8 mouse cellular contexts compared by ENCODE assay signal in genomic region chr5:34169954-34170353, GRCm38 (mm10). TPM values are rescaled to one million over a fixed set of nuclear protein-coding genes. Genes with fewer than 3 reads are reported as not detected.
DNase-seq lines count a peak whose midpoint lies in the region; ATAC-seq and TF ChIP-seq lines count a peak whose summit lies in the region.

No protein-coding gene starts in this region.

- no peak for TF ChIP-seq CTCF in E14TG2a.4 (conservative IDR thresholded peaks at IDR 0.05; ENCODE audit: low read length)
- no peak for TF ChIP-seq CTCF in liver, embryonic 14.5 days (IDR thresholded peaks at IDR 0.05; ENCODE audit: low read depth)

- no peak for TF ChIP-seq EP300 in liver, embryonic 14.5 days (IDR thresholded peaks at IDR 0.05; ENCODE audit: low read depth)

- H3K27ac ChIP-seq in heart, embryonic 12.5 days (ENCODE audit: poor library complexity, severe bottlenecking), result peak overlapping the region; percentile 85
- peak overlapping the region; percentile 86 for H3K27ac ChIP-seq in forebrain, embryonic 14.5 days (ENCODE audit: low read depth, low read length)
- H3K27ac ChIP-seq in liver, embryonic 14.5 days, result peak overlapping the region; percentile 59

- H3K27me3 ChIP-seq in heart, embryonic 12.5 days (replicated peaks), result no peaks in the 10 kb centered on the region
- H3K27me3 ChIP-seq in E14TG2a.4 (ENCODE audit: insufficient read depth, low read length), result no peaks in the 10 kb centered on the region
- H3K27me3 ChIP-seq in forebrain, embryonic 14.5 days (replicated peaks; ENCODE audit: control insufficient read depth, insufficient read depth, low read length), result no peaks in the 10 kb centered on the region
- no peaks in the 10 kb centered on the region for H3K27me3 ChIP-seq in liver, embryonic 14.5 days (ENCODE audit: control insufficient read depth, insufficient read depth, low read length)

- intact Hi-C loops in heart, postnatal 14 days (cut with DNase I), result loop anchor here (2.0 kb wide), 1 partner anchor 17 kb away; the partner anchor contains the start of gene Mxd4

- peak overlapping the region; percentile 58 for H3K9ac ChIP-seq in heart, embryonic 12.5 days
- peak overlapping the region; percentile 61 for H3K9ac ChIP-seq in forebrain, embryonic 14.5 days (ENCODE audit: low read length)
- peak overlapping the region; percentile 68 for H3K9ac ChIP-seq in liver, embryonic 14.5 days (replicated peaks)

- 0 out of 2 replicates have a peak, but pooled peaks cover 5% of the 10 kb centered on the region for H3K4me1 ChIP-seq in heart, embryonic 12.5 days (replicated peaks)
- H3K4me1 ChIP-seq in E14TG2a.4 (replicated peaks; ENCODE audit: low read depth, low read length), result peaks cover 46% of the 10 kb centered on the region
- peaks cover 8% of the 10 kb centered on the region; the same call in 1 of the 2 replicates for H3K4me1 ChIP-seq in forebrain, embryonic 14.5 days (ENCODE audit: control insufficient read depth, insufficient read depth, low read length)
- peaks cover 3 to 12% of the 10 kb centered on the region in 2 experiments; a peak in 3 of 4 replicates for H3K4me1 ChIP-seq in liver, embryonic 14.5 days (replicated peaks; ENCODE audit: control insufficient read depth in 2 of 2, insufficient read depth in 2 of 2, low read length in 1 of 2)

- H3K4me3 ChIP-seq in heart, embryonic 12.5 days, result peak overlapping the region; percentile 92
- H3K4me3 ChIP-seq in E14TG2a.4 (replicated peaks; ENCODE audit: low read length), result peak overlapping the region; percentile 72
- H3K4me3 ChIP-seq in forebrain, embryonic 14.5 days (ENCODE audit: low read depth, low read length), result peak overlapping the region; percentile 73
- peak overlapping the region; percentile 78 to 79 for H3K4me3 ChIP-seq in liver, embryonic 14.5 days (ENCODE audit: insufficient read depth in 1 of 2, low read depth in 2 of 2, low read length in 2 of 2)

- H3K9me3 ChIP-seq in heart, embryonic 12.5 days (replicated peaks), result no peaks in the 10 kb centered on the region
- no peaks in the 10 kb centered on the region for H3K9me3 ChIP-seq in E14TG2a.4 (ENCODE audit: low read length)
- no peaks in the 10 kb centered on the region for H3K9me3 ChIP-seq in forebrain, embryonic 14.5 days (replicated peaks; ENCODE audit: control insufficient read depth, low read length)
- no peaks in the 10 kb centered on the region for H3K9me3 ChIP-seq in liver, embryonic 14.5 days (ENCODE audit: control insufficient read depth, low read length)

- WGBS in heart, embryonic 12.5 days, result 79% methylated on average over 3 of the region's 3 CpGs
- 85% methylated on average over 3 of the region's 3 CpGs for WGBS in forebrain, embryonic 14.5 days
- WGBS in liver, embryonic 14.5 days (ENCODE audit: insufficient replicate concordance), result 46% methylated on average over 3 of the region's 3 CpGs

- H3K4me2 ChIP-seq in heart, embryonic 12.5 days, result peak overlapping the region; percentile 72
- H3K4me2 ChIP-seq in forebrain, embryonic 14.5 days (ENCODE audit: low read length), result peak overlapping the region; percentile 60
- H3K4me2 ChIP-seq in liver, embryonic 14.5 days (ENCODE audit: low read depth), result peak overlapping the region; percentile 72

- no peak for ATAC-seq in heart, embryonic 12.5 days (ENCODE audit: insufficient number of reproducible peaks, low FRiP score)
- ATAC-seq in forebrain, embryonic 14.5 days, result no peak
- no peak for ATAC-seq in liver, embryonic 14.5 days (ENCODE audit: insufficient read depth)

- no peak for DNase-seq in heart, postnatal 14 days
- no peak for DNase-seq in forebrain, embryonic 14.5 days (ENCODE audit: low spot score)
- no peak for DNase-seq in liver, embryonic 14.5 days (ENCODE audit: low read depth in 3 of 3, low spot score in 3 of 3)
- DNase-seq in urinary bladder, adult 2 months (ENCODE audit: low spot score), result no peak
- no peak for DNase-seq in left cerebral cortex, adult 18-20 months (ENCODE audit: low spot score in 2 of 2)
- DNase-seq in MN1 (ENCODE audit: low spot score), result no peak

- peaks cover 24% of the 10 kb centered on the region for H3K36me3 ChIP-seq in heart, embryonic 12.5 days
- peaks cover 14% of the 10 kb centered on the region for H3K36me3 ChIP-seq in E14TG2a.4 (ENCODE audit: insufficient read depth, low read length)
- peaks cover 19% of the 10 kb centered on the region for H3K36me3 ChIP-seq in forebrain, embryonic 14.5 days (ENCODE audit: control insufficient read depth, insufficient read depth, low read length)
- peaks cover under 1% of the 10 kb centered on the region; the same call in 1 of the 2 replicates for H3K36me3 ChIP-seq in liver, embryonic 14.5 days (replicated peaks; ENCODE audit: control insufficient read depth, insufficient read depth, low read depth)

RNA-seq across cellular contexts. Expression of gene Haus3, which starts 0.6 kb away (rescaled TPM):
- 30.8 and 32.0 TPM in 2 replicates for polyA plus RNA-seq in heart, embryonic 12.5 days (2016; fragmentation: Nextera tagmentation; extraction: Ambion mirVana)
- 1 to 10 TPM; 6.0 to 7.1 TPM for total RNA-seq in heart, postnatal 14 days (2021)
- 19.2 and 23.1 TPM in 2 replicates for polyA plus RNA-seq in forebrain, embryonic 14.5 days (2014; fragmentation: Nextera tagmentation; extraction: Ambion mirVana)
- polyA plus RNA-seq in liver, embryonic 14.5 days (2012; rRNA removed), result 3.9 and 9.3 TPM in 2 replicates
- 21.7 and 21.8 TPM in 2 replicates for polyA plus RNA-seq in liver, embryonic 14.5 days (2014; fragmentation: Nextera tagmentation; extraction: Ambion mirVana)
- 5.3 and 6.1 TPM in 2 replicates for polyA plus RNA-seq in urinary bladder, adult 2 months (2012; rRNA removed)
- 1 to 10 TPM; 7.8 to 8.6 TPM for total RNA-seq in left cerebral cortex, adult 18-20 months (2021)

RNA-seq across cellular contexts. Expression of gene Poln, which starts 0.7 kb away (rescaled TPM):
- polyA plus RNA-seq in heart, embryonic 12.5 days (2016; fragmentation: Nextera tagmentation; extraction: Ambion mirVana), result 0.37 and 0.40 TPM in 2 replicates
- 1 to 10 TPM in 1 of 2 experiments, under 1 TPM in 1; 0.98 to 2.0 TPM for total RNA-seq in heart, postnatal 14 days (2021)
- 0.49 and 0.89 TPM in 2 replicates for polyA plus RNA-seq in forebrain, embryonic 14.5 days (2014; fragmentation: Nextera tagmentation; extraction: Ambion mirVana)
- polyA plus RNA-seq in liver, embryonic 14.5 days (2012; rRNA removed), result 0.24 and 0.32 TPM in 2 replicates
- polyA plus RNA-seq in liver, embryonic 14.5 days (2014; fragmentation: Nextera tagmentation; extraction: Ambion mirVana), result 0.42 and 0.57 TPM in 2 replicates
- polyA plus RNA-seq in urinary bladder, adult 2 months (2012; rRNA removed), result 0.19 and 0.46 TPM in 2 replicates
- total RNA-seq in left cerebral cortex, adult 18-20 months (2021), result 1 to 10 TPM; 1.6 TPM

RNA-seq across cellular contexts. Expression of gene Mxd4, which starts 17.6 kb away (rescaled TPM):
- polyA plus RNA-seq in heart, embryonic 12.5 days (2016; fragmentation: Nextera tagmentation; extraction: Ambion mirVana), result 23.8 and 24.5 TPM in 2 replicates
- total RNA-seq in heart, postnatal 14 days (2021), result 100 to 1,000 TPM; 127 to 129 TPM
- 25.7 and 29.9 TPM in 2 replicates for polyA plus RNA-seq in forebrain, embryonic 14.5 days (2014; fragmentation: Nextera tagmentation; extraction: Ambion mirVana)
- polyA plus RNA-seq in liver, embryonic 14.5 days (2012; rRNA removed), result 5.9 and 6.6 TPM in 2 replicates
- 4.0 and 4.7 TPM in 2 replicates for polyA plus RNA-seq in liver, embryonic 14.5 days (2014; fragmentation: Nextera tagmentation; extraction: Ambion mirVana)
- 78.7 and 85.4 TPM in 2 replicates for polyA plus RNA-seq in urinary bladder, adult 2 months (2012; rRNA removed)
- 10 to 100 TPM; 74.0 to 80.4 TPM for total RNA-seq in left cerebral cortex, adult 18-20 months (2021)
